Mouse (Mus musculus): ENCODE data around the gene Camkk2. TPM values are rescaled to one million over a fixed set of nuclear protein-coding genes. Genes with fewer than 3 reads are reported as not detected.

Gene Camkk2
- polyA plus RNA-seq, 1 experiment: 26.2 TPM

DNA sequence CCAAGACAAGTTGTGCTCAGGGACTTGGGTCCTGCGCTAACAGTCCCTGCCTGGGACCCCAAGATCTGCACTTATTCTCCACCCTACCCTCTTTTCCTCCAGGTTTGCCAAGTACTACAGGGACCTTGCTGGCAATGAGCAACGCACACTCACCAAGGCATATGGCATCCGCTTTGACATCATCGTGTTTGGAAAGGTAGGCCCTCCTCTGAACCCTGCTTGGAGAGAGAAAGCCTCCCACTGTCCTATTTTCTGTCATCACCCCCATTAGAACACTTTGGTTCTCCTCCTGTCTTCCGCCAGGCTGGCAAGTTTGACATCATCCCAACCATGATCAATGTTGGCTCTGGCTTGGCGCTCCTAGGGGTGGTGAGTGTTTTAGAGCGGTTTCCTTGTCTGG lies 52.1 kb downstream of the Camkk2 start:
- TF ChIP-seq POLR2A (IDR thresholded peaks at IDR 0.05; ENCODE audit: insufficient read depth, low read length) (no peak), CTCF (IDR thresholded peaks at IDR 0.05; ENCODE audit: low read depth, low read length) (no peak), EP300 (IDR thresholded peaks at IDR 0.05; ENCODE audit: insufficient read depth, low read depth, low read length) (no peak)
- H3K4me3 ChIP-seq (ENCODE audit: low read depth, low read length): no peak overlapping the region
- H3K36me3 ChIP-seq (ENCODE audit: control insufficient read depth, insufficient read depth, low read length, poor library complexity, severe bottlenecking): no peaks in the 10 kb centered on the region
- no peaks in the 10 kb centered on the region for H3K27me3 ChIP-seq (ENCODE audit: control insufficient read depth, insufficient read depth, low read length, poor library complexity, severe bottlenecking)
- H3K9me3 ChIP-seq (replicated peaks; ENCODE audit: control insufficient read depth, insufficient read depth, low read length, poor library complexity, severe bottlenecking): no peaks in the 10 kb centered on the region
- no peak overlapping the region for H3K9ac ChIP-seq (ENCODE audit: low read depth, poor library complexity, severe bottlenecking)
- H3K4me1 ChIP-seq (ENCODE audit: control insufficient read depth, insufficient read depth, low read length): no peaks in the 10 kb centered on the region
- no peak overlapping the region for H3K27ac ChIP-seq (ENCODE audit: insufficient read depth, low read length)

DNA sequence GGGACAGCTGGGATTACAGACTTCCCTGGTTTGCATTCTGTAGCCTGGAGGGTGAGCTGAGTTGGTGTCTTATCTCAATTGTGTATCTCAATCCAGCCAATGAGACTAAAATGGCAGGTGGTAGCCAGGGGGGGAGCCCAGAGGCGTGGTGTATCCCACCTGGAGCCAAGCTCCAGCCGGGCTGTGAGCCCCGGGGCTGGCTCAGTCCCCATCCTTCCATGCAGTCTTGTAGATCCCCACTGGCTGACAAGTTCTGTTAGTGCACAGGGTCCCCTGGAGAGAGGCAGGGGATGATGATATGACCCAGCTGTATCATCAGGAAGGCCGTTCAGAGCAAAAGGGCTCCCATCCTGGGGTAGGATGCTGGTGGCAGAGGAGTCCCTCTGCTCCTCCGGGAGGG lies 52.6 kb downstream of the Camkk2 start:
- Histone ChIP-seq H3K9ac (ENCODE audit: low read depth, poor library complexity, severe bottlenecking) (no peak overlapping the region), H3K4me1 (ENCODE audit: control insufficient read depth, insufficient read depth, low read length) (no peaks in the 10 kb centered on the region), H3K9me3 (replicated peaks; ENCODE audit: control insufficient read depth, insufficient read depth, low read length, poor library complexity, severe bottlenecking) (no peaks in the 10 kb centered on the region), H3K36me3 (ENCODE audit: control insufficient read depth, insufficient read depth, low read length, poor library complexity, severe bottlenecking) (no peaks in the 10 kb centered on the region), H3K27ac (ENCODE audit: insufficient read depth, low read length) (no peak overlapping the region), H3K27me3 (ENCODE audit: control insufficient read depth, insufficient read depth, low read length, poor library complexity, severe bottlenecking) (no peaks in the 10 kb centered on the region), H3K4me3 (ENCODE audit: low read depth, low read length) (no peak overlapping the region)
- TF ChIP-seq CTCF (IDR thresholded peaks at IDR 0.05; ENCODE audit: low read depth, low read length): no peak
- no peak for TF ChIP-seq EP300 (IDR thresholded peaks at IDR 0.05; ENCODE audit: insufficient read depth, low read depth, low read length)
- TF ChIP-seq POLR2A (IDR thresholded peaks at IDR 0.05; ENCODE audit: insufficient read depth, low read length): no peak

DNA sequence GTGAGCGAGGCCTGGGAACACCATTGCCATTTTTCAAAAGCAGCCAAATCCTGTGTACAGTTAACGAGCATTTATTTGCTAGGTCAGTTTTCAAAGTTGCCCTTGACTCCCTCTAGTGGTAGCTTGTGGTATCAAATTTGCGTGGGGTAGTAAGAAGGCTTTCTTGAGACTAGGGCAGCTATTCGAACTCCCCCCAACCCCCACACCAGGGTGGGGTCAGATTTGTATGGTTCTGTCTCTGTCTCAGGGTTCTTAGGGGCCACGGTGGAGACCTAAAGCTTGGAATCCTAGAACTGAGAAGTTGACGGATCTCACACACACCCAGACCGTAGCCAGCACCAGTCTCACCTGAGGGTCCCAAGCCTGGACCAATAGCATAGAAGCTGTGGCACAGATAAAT lies 53.1 kb downstream of the Camkk2 start:
- no peaks in the 10 kb centered on the region for H3K27me3 ChIP-seq (ENCODE audit: control insufficient read depth, insufficient read depth, low read length, poor library complexity, severe bottlenecking)
- H3K27ac ChIP-seq (ENCODE audit: insufficient read depth, low read length): no peak overlapping the region
- H3K4me3 ChIP-seq (ENCODE audit: low read depth, low read length): no peak overlapping the region
- H3K36me3 ChIP-seq (ENCODE audit: control insufficient read depth, insufficient read depth, low read length, poor library complexity, severe bottlenecking): no peaks in the 10 kb centered on the region
- TF ChIP-seq POLR2A (IDR thresholded peaks at IDR 0.05; ENCODE audit: insufficient read depth, low read length) (no peak), CTCF (IDR thresholded peaks at IDR 0.05; ENCODE audit: low read depth, low read length) (peak; percentile 25)
- H3K9me3 ChIP-seq (replicated peaks; ENCODE audit: control insufficient read depth, insufficient read depth, low read length, poor library complexity, severe bottlenecking): no peaks in the 10 kb centered on the region
- H3K4me1 ChIP-seq (ENCODE audit: control insufficient read depth, insufficient read depth, low read length): no peaks in the 10 kb centered on the region
- H3K9ac ChIP-seq (ENCODE audit: low read depth, poor library complexity, severe bottlenecking): no peak overlapping the region

DNA sequence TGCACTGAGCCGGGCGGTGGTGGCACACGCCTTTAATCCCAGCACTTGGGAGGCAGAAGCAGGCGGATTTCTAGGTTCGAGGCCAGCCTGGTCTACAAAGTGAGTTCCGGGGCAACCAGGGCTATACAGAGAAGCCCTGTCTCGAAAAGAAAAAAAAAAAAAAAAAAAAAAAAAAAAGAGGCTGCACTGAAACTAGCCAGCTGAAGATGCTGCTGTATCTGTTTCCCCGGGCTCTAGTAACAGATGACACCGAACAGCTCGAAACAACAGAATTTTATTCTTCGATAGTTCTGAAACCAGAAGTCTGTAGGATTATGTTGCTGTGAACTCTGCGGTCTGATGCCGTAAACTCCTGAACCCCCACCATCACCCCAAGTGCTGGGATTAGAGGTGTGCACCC lies 53.8 kb downstream of the Camkk2 start:
- H3K9me3 ChIP-seq (replicated peaks; ENCODE audit: control insufficient read depth, insufficient read depth, low read length, poor library complexity, severe bottlenecking): no peaks in the 10 kb centered on the region
- H3K9ac ChIP-seq (ENCODE audit: low read depth, poor library complexity, severe bottlenecking): peak overlapping the region; percentile 26; the same call in 1 of the 2 replicates
- peak overlapping the region; percentile 41 for H3K4me3 ChIP-seq (ENCODE audit: low read depth, low read length)
- no peak for TF ChIP-seq CTCF (IDR thresholded peaks at IDR 0.05; ENCODE audit: low read depth, low read length)
- TF ChIP-seq POLR2A (IDR thresholded peaks at IDR 0.05; ENCODE audit: insufficient read depth, low read length): no peak
- no peak for TF ChIP-seq EP300 (IDR thresholded peaks at IDR 0.05; ENCODE audit: insufficient read depth, low read depth, low read length)
- H3K4me1 ChIP-seq (ENCODE audit: control insufficient read depth, insufficient read depth, low read length): no peaks in the 10 kb centered on the region
- H3K36me3 ChIP-seq (ENCODE audit: control insufficient read depth, insufficient read depth, low read length, poor library complexity, severe bottlenecking): no peaks in the 10 kb centered on the region
- H3K27me3 ChIP-seq (ENCODE audit: control insufficient read depth, insufficient read depth, low read length, poor library complexity, severe bottlenecking): no peaks in the 10 kb centered on the region
- no peak overlapping the region for H3K27ac ChIP-seq (ENCODE audit: insufficient read depth, low read length)

DNA sequence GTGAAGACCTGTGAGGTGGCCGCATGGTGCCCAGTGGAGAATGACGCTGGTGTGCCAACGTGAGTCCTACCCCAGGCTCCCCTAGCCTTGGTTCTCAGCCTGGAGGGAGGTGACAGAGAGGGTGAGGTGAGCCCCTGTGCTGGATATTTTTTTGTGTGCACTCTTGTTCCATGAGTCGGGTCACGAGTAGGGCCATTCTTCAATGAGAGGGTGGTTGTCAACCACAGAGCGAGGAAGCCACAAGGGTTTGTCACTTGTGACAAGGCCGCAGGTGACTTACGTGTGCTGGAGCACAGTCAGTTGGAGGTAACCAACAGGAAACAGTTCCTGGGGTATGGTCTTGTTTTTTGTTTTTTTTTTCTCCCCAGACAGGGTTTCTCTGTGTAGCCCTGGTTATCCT lies 60.0 kb downstream of the Camkk2 start:
- Histone ChIP-seq H3K4me1 (ENCODE audit: control insufficient read depth, insufficient read depth, low read length) (no peaks in the 10 kb centered on the region), H3K9ac (ENCODE audit: low read depth, poor library complexity, severe bottlenecking) (no peak overlapping the region), H3K4me3 (ENCODE audit: low read depth, low read length) (no peak overlapping the region), H3K27me3 (ENCODE audit: control insufficient read depth, insufficient read depth, low read length, poor library complexity, severe bottlenecking) (no peaks in the 10 kb centered on the region), H3K36me3 (ENCODE audit: control insufficient read depth, insufficient read depth, low read length, poor library complexity, severe bottlenecking) (no peaks in the 10 kb centered on the region), H3K9me3 (replicated peaks; ENCODE audit: control insufficient read depth, insufficient read depth, low read length, poor library complexity, severe bottlenecking) (no peaks in the 10 kb centered on the region), H3K27ac (ENCODE audit: insufficient read depth, low read length) (no peak overlapping the region)
- TF ChIP-seq POLR2A (IDR thresholded peaks at IDR 0.05; ENCODE audit: insufficient read depth, low read length): no peak
- no peak for TF ChIP-seq EP300 (IDR thresholded peaks at IDR 0.05; ENCODE audit: insufficient read depth, low read depth, low read length)
- TF ChIP-seq CTCF (IDR thresholded peaks at IDR 0.05; ENCODE audit: low read depth, low read length): no peak

DNA sequence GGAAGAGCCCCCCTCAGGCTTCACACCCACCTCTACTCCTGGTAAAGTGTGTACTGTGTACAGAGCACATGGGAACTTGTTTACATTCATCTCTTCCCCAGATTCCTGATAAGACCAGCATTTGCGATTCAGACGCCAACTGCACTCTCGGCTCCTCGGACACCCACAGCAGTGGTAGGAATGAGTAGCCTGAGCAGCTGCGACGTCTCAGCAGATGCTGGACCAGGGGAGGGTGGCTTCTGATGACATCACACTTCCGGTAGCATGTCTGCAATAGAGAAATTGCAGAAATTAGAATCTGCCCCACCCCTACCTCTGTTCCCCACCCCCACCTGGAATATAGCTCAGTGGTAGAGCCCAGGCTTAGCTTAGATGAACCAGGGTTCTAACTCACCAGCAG lies 60.8 kb downstream of the Camkk2 start:
- no peaks in the 10 kb centered on the region for H3K36me3 ChIP-seq (ENCODE audit: control insufficient read depth, insufficient read depth, low read length, poor library complexity, severe bottlenecking)
- no peak for TF ChIP-seq EP300 (IDR thresholded peaks at IDR 0.05; ENCODE audit: insufficient read depth, low read depth, low read length)
- no peak for TF ChIP-seq POLR2A (IDR thresholded peaks at IDR 0.05; ENCODE audit: insufficient read depth, low read length)
- TF ChIP-seq CTCF (IDR thresholded peaks at IDR 0.05; ENCODE audit: low read depth, low read length): no peak

More for the DNA sequence above, 60.8 kb downstream of the Camkk2 start:
- Histone ChIP-seq H3K27me3 (ENCODE audit: control insufficient read depth, insufficient read depth, low read length, poor library complexity, severe bottlenecking) (no peaks in the 10 kb centered on the region), H3K9me3 (replicated peaks; ENCODE audit: control insufficient read depth, insufficient read depth, low read length, poor library complexity, severe bottlenecking) (no peaks in the 10 kb centered on the region), H3K9ac (ENCODE audit: low read depth, poor library complexity, severe bottlenecking) (no peak overlapping the region), H3K27ac (ENCODE audit: insufficient read depth, low read length) (no peak overlapping the region), H3K4me1 (ENCODE audit: control insufficient read depth, insufficient read depth, low read length) (no peaks in the 10 kb centered on the region), H3K4me3 (ENCODE audit: low read depth, low read length) (no peak overlapping the region)
